Comparison of ENCODE assay signal across 25 mouse cellular contexts in genomic region chr19:10787406-10787805, GRCm38 (mm10). TPM values are rescaled to one million over a fixed set of nuclear protein-coding genes. Genes with fewer than 3 reads are reported as not detected.
A peak's percentile ranks its signal among the peaks of the same experiment; 100 is the strongest.
DNase-seq lines count a peak whose midpoint lies in the region; ATAC-seq and TF ChIP-seq lines count a peak whose summit lies in the region.
"Had no signal": no experiment of that assay in that cellular context is flagged by ENCODE, and none has a peak within 500 bp of the region (broad histone marks: within the 10 kb centered on the region; RNA-seq: fewer than 3 reads in every experiment).

No protein-coding gene starts in this region.

- H3K9me3 ChIP-seq in forebrain, postnatal 0 days (ENCODE audit: low read length) = no peaks in the 10 kb centered on the region
- no peaks in the 10 kb centered on the region for H3K9me3 ChIP-seq in intestine, postnatal 0 days (ENCODE audit: control insufficient read depth)
- H3K9me3 ChIP-seq: hindbrain, embryonic 10.5 days; limb, embryonic 15.5 days had no signal

- H3K27me3 ChIP-seq in forebrain, postnatal 0 days (ENCODE audit: insufficient read depth, low read length) = no peaks in the 10 kb centered on the region
- no peaks in the 10 kb centered on the region for H3K27me3 ChIP-seq in intestine, postnatal 0 days (replicated peaks; ENCODE audit: control insufficient read depth, insufficient read depth, low read length)
- H3K27me3 ChIP-seq: limb, embryonic 15.5 days had no signal

- no peaks in the 10 kb centered on the region for H3K36me3 ChIP-seq in forebrain, postnatal 0 days (ENCODE audit: insufficient read depth)
- no peaks in the 10 kb centered on the region for H3K36me3 ChIP-seq in intestine, postnatal 0 days (ENCODE audit: control insufficient read depth, insufficient read depth)
- H3K36me3 ChIP-seq: hindbrain, embryonic 10.5 days; limb, embryonic 15.5 days had no signal

- no peak overlapping the region for H3K4me2 ChIP-seq in forebrain, postnatal 0 days (ENCODE audit: low read depth)
- H3K4me2 ChIP-seq in intestine, postnatal 0 days (replicated peaks; ENCODE audit: low read depth) = no peak overlapping the region
- H3K4me2 ChIP-seq: limb, embryonic 15.5 days had no signal

- H3K4me1 ChIP-seq in forebrain, postnatal 0 days (ENCODE audit: insufficient read depth) = peaks cover 3% of the 10 kb centered on the region; the same call in 1 of the 2 replicates
- H3K4me1 ChIP-seq in intestine, postnatal 0 days (replicated peaks; ENCODE audit: control insufficient read depth, insufficient read depth, low read length) = no peaks in the 10 kb centered on the region

- no peak overlapping the region for H3K9ac ChIP-seq in forebrain, postnatal 0 days
- no peak overlapping the region for H3K9ac ChIP-seq in intestine, postnatal 0 days (ENCODE audit: low read depth, low read length)
- H3K9ac ChIP-seq: limb, embryonic 15.5 days had no signal

- no peak for TF ChIP-seq CTCF in forebrain, postnatal 0 days (IDR thresholded peaks at IDR 0.05; ENCODE audit: low read depth)
- TF ChIP-seq CTCF in intestine, postnatal 0 days (IDR thresholded peaks at IDR 0.05; ENCODE audit: low read depth) = no peak

- 84% methylated on average over 4 of the region's 4 CpGs for WGBS in forebrain, postnatal 0 days
- WGBS in intestine, postnatal 0 days = 68% methylated on average over 4 of the region's 4 CpGs

- peak; percentile 18 for DNase-seq in cerebellum, adult 8-10 months
- DNase-seq in cerebellum, adult 11 months = no peak
- peak; percentile 46 to 51 for DNase-seq in spleen, postnatal 36 days (ENCODE audit: low spot score in 2 of 2)
- DNase-seq in spleen, postnatal 10 days (ENCODE audit: low spot score in 2 of 2) = no peak
- DNase-seq in thymus, postnatal 0 days (ENCODE audit: low spot score) = peak; percentile 92
- no peak for DNase-seq in forebrain, postnatal 0 days
- DNase-seq in kidney, adult 18-20 months = no peak
- DNase-seq: adrenal gland, adult 2 months; embryo, embryonic 11 days; kidney, adult 8-10 months; kidney, postnatal 14 days; layer of hippocampus, postnatal 36 days; midbrain, embryonic 14.5 days; right cerebral cortex, postnatal 14 days had no signal

- no peak for ATAC-seq in forebrain, postnatal 0 days
- ATAC-seq in intestine, postnatal 0 days = no peak
- ATAC-seq: hindbrain, postnatal 0 days; lung, postnatal 0 days had no signal

- no peak overlapping the region for H3K4me3 ChIP-seq in forebrain, postnatal 0 days (ENCODE audit: low read depth, low read length)
- no peak overlapping the region for H3K4me3 ChIP-seq in intestine, postnatal 0 days (ENCODE audit: low read depth, low read length)
- H3K4me3 ChIP-seq: hindbrain, embryonic 10.5 days; layer of hippocampus, adult 2 months; limb, embryonic 15.5 days had no signal

- H3K27ac ChIP-seq in forebrain, postnatal 0 days (ENCODE audit: low read depth, low read length) = no peak overlapping the region
- no peak overlapping the region for H3K27ac ChIP-seq in intestine, postnatal 0 days (ENCODE audit: low read depth, low read length)
- H3K27ac ChIP-seq: hindbrain, embryonic 10.5 days; hindbrain, postnatal 0 days; layer of hippocampus, adult 2 months; limb, embryonic 15.5 days had no signal

RNA-seq across cellular contexts. Expression of gene Cd6, which starts 42.5 kb away (rescaled TPM):
- polyA plus RNA-seq in thymus, postnatal 0 days (2015; fragmentation: Nextera tagmentation; extraction: Ambion mirVana) = 141 and 145 TPM in 2 replicates
- not detected in 2 replicates for total RNA-seq in forebrain, postnatal 0 days (2014; rRNA removed)
- polyA plus RNA-seq in forebrain, postnatal 0 days (2015; fragmentation: Nextera tagmentation; extraction: Ambion mirVana) = 0.05 TPM in 1 of 2 replicates, not detected in the other
- 0.05 TPM in 1 of 2 replicates, not detected in the other for polyA plus RNA-seq in intestine, postnatal 0 days (2015; fragmentation: Nextera tagmentation; extraction: Ambion mirVana)
- total RNA-seq: adrenal gland, adult 2 months; gastrocnemius, postnatal 14 days; hindbrain, postnatal 0 days had no signal
- polyA plus RNA-seq: embryonic facial prominence, embryonic 14.5 days; heart, postnatal 0 days; hindbrain, embryonic 10.5 days; hindbrain, postnatal 0 days; limb, embryonic 15.5 days; lung, postnatal 0 days; midbrain, embryonic 14.5 days had no signal

RNA-seq across cellular contexts. Expression of gene Cd5, which starts 48.6 kb away (rescaled TPM):
- 116 and 132 TPM in 2 replicates for polyA plus RNA-seq in thymus, postnatal 0 days (2015; fragmentation: Nextera tagmentation; extraction: Ambion mirVana)
- 0.10 TPM in 1 of 2 replicates, not detected in the other for total RNA-seq in forebrain, postnatal 0 days (2014; rRNA removed)
- 0.24 and 0.52 TPM in 2 replicates for polyA plus RNA-seq in forebrain, postnatal 0 days (2015; fragmentation: Nextera tagmentation; extraction: Ambion mirVana)
- polyA plus RNA-seq in intestine, postnatal 0 days (2015; fragmentation: Nextera tagmentation; extraction: Ambion mirVana) = 0.12 and 0.18 TPM in 2 replicates
- total RNA-seq: gastrocnemius, postnatal 14 days; layer of hippocampus, adult 2 months; layer of hippocampus, postnatal 36 days; left cerebral cortex, postnatal 36 days had no signal
- polyA plus RNA-seq: liver, embryonic 16.5 days had no signal

RNA-seq across cellular contexts. Expression of gene Slc15a3, which starts 52.1 kb away (rescaled TPM):
- 2.4 and 3.3 TPM in 2 replicates for polyA plus RNA-seq in thymus, postnatal 0 days (2015; fragmentation: Nextera tagmentation; extraction: Ambion mirVana)
- 0.62 and 0.90 TPM in 2 replicates for total RNA-seq in forebrain, postnatal 0 days (2014; rRNA removed)
- 0.26 and 0.42 TPM in 2 replicates for polyA plus RNA-seq in forebrain, postnatal 0 days (2015; fragmentation: Nextera tagmentation; extraction: Ambion mirVana)
- 0.93 and 0.94 TPM in 2 replicates for polyA plus RNA-seq in intestine, postnatal 0 days (2015; fragmentation: Nextera tagmentation; extraction: Ambion mirVana)

Comparison
In these comparisons a context has a peak if more than half of its experiments do, and no peak if none do; other contexts are left out.
1. DNase-seq: peak in cerebellum, adult 8-10 months (single experiment), spleen, postnatal 36 days (2 of 2) and thymus, postnatal 0 days (single experiment); none in cerebellum, adult 11 months (single experiment), spleen, postnatal 10 days (0 of 2), forebrain, postnatal 0 days (single experiment) and kidney, adult 18-20 months (single experiment).
2. RNA of gene Cd6, which starts 42.5 kb away (polyA plus RNA-seq): 141 to 145 TPM in thymus, postnatal 0 days; 0.05 TPM in intestine, postnatal 0 days and 0.05 TPM in forebrain, postnatal 0 days; every median in the first group is over 100 times any median in the second.
3. RNA of gene Cd5, which starts 48.6 kb away (polyA plus RNA-seq): 116 to 132 TPM in thymus, postnatal 0 days; 0.24 to 0.52 TPM in forebrain, postnatal 0 days and 0.12 to 0.18 TPM in intestine, postnatal 0 days; every median in the first group is over 10 times any median in the second.